Mouse (Mus musculus): ENCODE results near the gene Gli3.

DNA sequence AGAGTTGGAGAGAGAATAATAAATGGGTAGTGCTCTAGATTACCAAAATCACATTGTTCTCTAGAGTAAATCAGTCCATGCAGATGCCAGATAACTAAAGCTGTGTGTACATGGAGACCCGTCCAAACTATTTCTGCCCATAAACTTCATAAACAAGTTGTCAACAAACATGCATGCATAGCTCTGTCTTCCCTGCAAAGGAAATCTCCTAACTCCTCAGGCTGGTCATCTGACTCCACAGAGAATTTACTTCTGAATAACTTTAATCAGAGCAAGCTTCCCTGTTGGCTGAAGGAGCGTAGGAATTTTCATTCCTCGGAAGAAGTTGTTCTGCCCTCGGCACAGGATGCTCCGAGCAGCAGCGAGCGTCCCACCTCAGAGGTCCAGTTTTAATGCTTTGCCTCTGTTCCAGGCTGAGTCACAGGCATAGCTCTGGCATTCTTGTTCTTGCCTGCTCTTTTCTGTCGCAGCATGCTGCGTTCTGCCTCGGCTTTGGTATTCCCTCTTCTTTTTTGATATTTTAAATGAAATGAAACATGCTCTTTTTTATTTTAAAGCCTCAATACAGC is 41.8 kb upstream of the Gli3 start:
- no peak for TF ChIP-seq CTCF (IDR thresholded peaks at IDR 0.05; ENCODE audit: control insufficient read depth, insufficient read depth, low read length)
- no peak for TF ChIP-seq POLR2A (IDR thresholded peaks at IDR 0.05; ENCODE audit: borderline replicate concordance, control insufficient read depth, low read depth, low read length)
